Mouse (Mus musculus): ENCODE measurements at regions not wholly inside any gene's neighbourhood (a gene's known extent, or its start where the extent isn't known, plus 50 kb on each side); places are given as distances from the start of the nearest gene placed in this dataset.

DNA sequence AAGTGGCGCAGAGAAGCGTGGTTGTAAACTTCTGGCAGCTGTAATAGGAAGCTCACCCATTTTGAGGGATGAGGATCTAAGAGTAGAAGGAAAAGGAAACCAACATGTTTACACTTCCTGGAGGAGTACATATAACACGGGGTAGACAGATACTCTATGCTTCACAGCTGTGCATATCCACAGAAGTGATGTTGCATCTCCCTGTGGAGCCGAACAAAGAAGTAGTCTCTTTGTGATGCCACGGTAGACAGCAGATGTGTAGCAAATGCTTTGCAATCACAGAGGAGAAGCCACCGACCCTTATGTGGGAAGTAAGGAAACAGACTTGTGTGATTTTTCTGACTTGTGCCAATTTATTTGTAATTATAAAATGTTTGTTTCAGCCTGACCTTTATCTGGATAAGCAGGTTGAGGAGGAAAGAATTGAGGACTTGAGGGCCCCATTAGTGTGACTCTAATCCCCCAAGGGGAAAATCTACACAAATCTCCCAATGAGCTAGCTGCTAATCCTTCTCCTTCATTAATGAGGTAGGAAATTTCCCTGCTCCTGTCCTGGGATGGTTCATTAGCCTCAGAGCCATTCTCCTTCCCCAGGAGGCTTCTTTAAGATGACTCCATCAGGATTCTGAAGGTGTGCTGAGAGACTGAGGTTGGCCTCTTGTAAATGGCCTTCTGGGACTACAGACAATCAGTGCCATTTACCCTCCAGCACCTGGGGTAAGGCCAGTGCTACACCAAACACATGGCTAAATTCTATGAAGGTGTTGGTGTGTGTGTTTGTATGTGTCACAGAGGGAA is 2119.9 kb upstream of the Lrrc6 start:
- Histone ChIP-seq H3K4me3 (ENCODE audit: low read depth, low read length) (no peak overlapping the region), H3K27me3 (ENCODE audit: control insufficient read depth, insufficient read depth, low read length) (no peaks in the 10 kb centered on the region), H3K9ac (ENCODE audit: low read depth, low read length) (no peak overlapping the region), H3K4me1 (ENCODE audit: control insufficient read depth, insufficient read depth, low read length) (no peaks in the 10 kb centered on the region), H3K9me3 (replicated peaks; ENCODE audit: control insufficient read depth, low read length) (no peaks in the 10 kb centered on the region), H3K4me2 (no peak overlapping the region), H3K36me3 (ENCODE audit: control insufficient read depth, insufficient read depth, low read length) (no peaks in the 10 kb centered on the region), H3K27ac (ENCODE audit: low read depth, low read length) (no peak overlapping the region)
- no peak for ATAC-seq (replicated peaks; ENCODE audit: insufficient number of reproducible peaks, low FRiP score, low TSS enrichment)
- 72% methylated on average over 6 of the region's 6 CpGs for WGBS (ENCODE audit: insufficient replicate concordance)

DNA sequence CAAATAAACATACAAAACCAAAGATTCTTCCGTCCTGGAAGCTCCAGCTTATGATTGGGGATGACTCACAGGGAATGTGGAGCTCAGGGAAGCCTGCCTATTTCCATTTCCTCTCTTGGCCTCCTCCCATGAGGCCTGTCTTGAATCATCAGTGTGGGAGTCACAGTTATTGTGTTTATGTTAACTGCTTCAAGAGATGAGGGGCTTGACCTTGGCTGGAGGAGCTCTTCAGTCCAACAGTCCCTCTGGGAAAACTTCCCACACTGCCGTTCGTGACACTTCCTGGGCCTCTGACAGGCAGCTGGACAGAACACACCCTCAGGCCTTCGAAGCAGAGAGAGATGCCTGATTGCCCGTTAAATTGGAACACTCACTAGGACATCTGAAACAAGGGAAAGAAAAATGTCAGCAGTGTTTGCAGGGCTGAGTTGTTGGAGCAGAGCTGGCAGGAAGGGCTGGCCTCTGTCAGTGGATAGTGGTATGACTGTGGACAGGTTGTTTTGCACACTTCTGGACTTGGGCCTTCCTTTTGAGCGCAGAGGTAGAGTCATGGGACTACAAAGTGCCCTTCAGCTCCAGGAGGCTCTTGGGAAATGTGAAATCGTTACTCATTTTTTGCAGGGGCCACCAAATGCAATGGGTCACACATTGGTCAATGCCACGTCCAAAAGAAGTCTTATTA is 2105.5 kb upstream of the Lrrc6 start:
- Histone ChIP-seq H3K4me2 (no peak overlapping the region), H3K4me1 (ENCODE audit: control insufficient read depth, insufficient read depth, low read length) (no peaks in the 10 kb centered on the region), H3K27ac (ENCODE audit: low read depth, low read length) (no peak overlapping the region), H3K9me3 (replicated peaks; ENCODE audit: control insufficient read depth, low read length) (no peaks in the 10 kb centered on the region), H3K27me3 (ENCODE audit: control insufficient read depth, insufficient read depth, low read length) (no peaks in the 10 kb centered on the region), H3K4me3 (ENCODE audit: low read depth, low read length) (no peak overlapping the region), H3K36me3 (ENCODE audit: control insufficient read depth, insufficient read depth, low read length) (no peaks in the 10 kb centered on the region), H3K9ac (ENCODE audit: low read depth, low read length) (no peak overlapping the region)
- WGBS (ENCODE audit: insufficient replicate concordance), result 40% methylated on average over 8 of the region's 8 CpGs
- no peak for ATAC-seq (replicated peaks; ENCODE audit: insufficient number of reproducible peaks, low FRiP score, low TSS enrichment)

DNA sequence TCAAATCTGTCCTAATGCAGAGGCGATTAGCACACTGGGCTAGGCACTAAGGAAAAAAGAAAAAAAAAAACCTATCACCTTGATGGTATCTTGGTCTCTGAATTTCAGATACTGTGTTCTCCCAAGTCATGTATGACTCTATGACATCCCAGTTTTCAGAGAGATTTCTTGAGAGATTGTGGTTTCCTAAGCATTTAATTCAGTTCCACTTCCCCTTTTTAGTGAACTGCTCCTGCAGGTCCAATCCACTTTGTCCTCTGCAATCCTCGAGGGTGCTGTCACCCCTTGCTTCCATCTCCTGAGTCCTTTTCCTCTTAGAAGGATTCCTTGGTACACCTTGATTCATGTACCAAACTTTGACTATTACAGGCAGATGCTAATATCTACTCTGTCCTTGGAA is 2104.8 kb upstream of the Lrrc6 start:
- Histone ChIP-seq H3K4me1 (ENCODE audit: control insufficient read depth, insufficient read depth, low read length) (no peaks in the 10 kb centered on the region), H3K27me3 (ENCODE audit: control insufficient read depth, insufficient read depth, low read length) (no peaks in the 10 kb centered on the region), H3K4me2 (no peak overlapping the region), H3K9ac (ENCODE audit: low read depth, low read length) (no peak overlapping the region), H3K4me3 (ENCODE audit: low read depth, low read length) (no peak overlapping the region), H3K9me3 (replicated peaks; ENCODE audit: control insufficient read depth, low read length) (no peaks in the 10 kb centered on the region), H3K27ac (ENCODE audit: low read depth, low read length) (no peak overlapping the region), H3K36me3 (ENCODE audit: control insufficient read depth, insufficient read depth, low read length) (no peaks in the 10 kb centered on the region)
- no peak for ATAC-seq (replicated peaks; ENCODE audit: insufficient number of reproducible peaks, low FRiP score, low TSS enrichment)
- WGBS (ENCODE audit: insufficient replicate concordance), result 76% methylated on average over 2 of the region's 2 CpGs

DNA sequence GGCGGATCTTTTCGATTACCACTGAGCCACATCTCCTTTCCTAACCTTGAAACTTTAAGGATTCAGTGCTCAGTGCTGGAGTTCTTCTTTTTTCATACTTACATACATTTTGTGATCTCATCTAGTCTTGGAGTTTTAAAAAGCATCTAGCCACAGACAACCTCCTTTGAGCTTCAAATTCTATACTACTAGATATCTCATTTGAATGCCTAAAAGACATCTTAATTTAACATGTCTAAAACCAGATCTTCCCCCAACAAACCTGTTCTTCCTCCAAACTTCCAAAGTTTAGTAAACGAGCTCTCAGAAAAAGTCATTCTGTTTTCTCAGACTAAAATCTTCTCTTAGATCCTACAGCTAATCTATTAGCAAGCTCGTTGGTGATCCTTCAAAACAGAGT is 2081.5 kb upstream of the Lrrc6 start:
- Histone ChIP-seq H3K36me3 (ENCODE audit: control insufficient read depth, insufficient read depth, low read length) (no peaks in the 10 kb centered on the region), H3K9me3 (replicated peaks; ENCODE audit: control insufficient read depth, low read length) (no peaks in the 10 kb centered on the region), H3K4me1 (ENCODE audit: control insufficient read depth, insufficient read depth, low read length) (no peaks in the 10 kb centered on the region), H3K4me2 (no peak overlapping the region), H3K27me3 (ENCODE audit: control insufficient read depth, insufficient read depth, low read length) (no peaks in the 10 kb centered on the region), H3K4me3 (ENCODE audit: low read depth, low read length) (no peak overlapping the region), H3K27ac (ENCODE audit: low read depth, low read length) (no peak overlapping the region), H3K9ac (ENCODE audit: low read depth, low read length) (no peak overlapping the region)
- no peak for ATAC-seq (replicated peaks; ENCODE audit: insufficient number of reproducible peaks, low FRiP score, low TSS enrichment)
- 80% methylated on average over 4 of the region's 4 CpGs for WGBS (ENCODE audit: insufficient replicate concordance)

DNA sequence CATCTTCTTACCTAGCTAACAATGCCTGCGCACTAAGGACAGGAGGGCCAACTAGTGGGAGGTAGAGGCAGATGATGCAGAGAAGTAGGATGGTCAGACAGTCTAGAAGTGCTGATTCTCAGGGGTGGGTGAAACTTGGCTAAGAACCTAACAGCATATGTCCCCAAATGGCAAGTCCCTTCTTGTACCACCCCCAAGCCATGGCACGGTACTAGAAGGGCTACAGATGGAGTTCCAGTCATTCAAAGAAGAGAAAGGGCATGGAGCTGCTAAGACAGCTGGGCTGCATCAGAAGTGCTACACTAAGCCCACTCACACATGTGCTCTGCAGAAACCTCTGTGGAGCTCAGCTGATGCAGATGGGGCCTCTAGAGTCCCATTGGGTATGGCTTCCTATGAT is 2078.8 kb upstream of the Lrrc6 start:
- no peaks in the 10 kb centered on the region for H3K9me3 ChIP-seq (replicated peaks; ENCODE audit: control insufficient read depth, low read length)
- no peak for ATAC-seq (replicated peaks; ENCODE audit: insufficient number of reproducible peaks, low FRiP score, low TSS enrichment)
- no peak overlapping the region for H3K27ac ChIP-seq (ENCODE audit: low read depth, low read length)
- WGBS (ENCODE audit: insufficient replicate concordance), result 79% methylated on average over 2 of the region's 2 CpGs
- no peak overlapping the region for H3K4me3 ChIP-seq (ENCODE audit: low read depth, low read length)
- no peaks in the 10 kb centered on the region for H3K36me3 ChIP-seq (ENCODE audit: control insufficient read depth, insufficient read depth, low read length)
- no peak overlapping the region for H3K4me2 ChIP-seq
- no peaks in the 10 kb centered on the region for H3K27me3 ChIP-seq (ENCODE audit: control insufficient read depth, insufficient read depth, low read length)
- no peaks in the 10 kb centered on the region for H3K4me1 ChIP-seq (ENCODE audit: control insufficient read depth, insufficient read depth, low read length)
- no peak overlapping the region for H3K9ac ChIP-seq (ENCODE audit: low read depth, low read length)

DNA sequence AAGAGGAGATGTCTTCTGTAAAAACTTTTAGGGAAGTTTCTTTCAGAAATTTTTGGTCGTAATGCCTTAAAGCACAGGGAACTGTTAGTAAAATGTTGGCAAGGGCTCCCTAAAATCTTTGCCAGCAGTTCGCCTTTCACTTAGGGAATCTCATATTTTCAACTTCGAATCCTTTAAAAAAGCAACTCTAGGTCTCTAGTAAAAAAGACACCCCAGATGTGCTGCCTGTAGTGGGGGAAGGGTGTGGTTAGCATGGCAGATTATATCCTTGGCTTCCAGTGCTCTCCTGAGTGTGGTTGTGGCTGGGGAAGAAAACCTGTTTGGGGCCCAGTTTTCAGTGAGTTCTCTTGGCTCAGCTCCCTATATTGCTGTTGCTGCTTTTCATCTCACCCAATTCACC is 2059.9 kb upstream of the Lrrc6 start:
- no peak for ATAC-seq (replicated peaks; ENCODE audit: insufficient number of reproducible peaks, low FRiP score, low TSS enrichment)
- Histone ChIP-seq H3K27ac (ENCODE audit: low read depth, low read length) (no peak overlapping the region), H3K36me3 (ENCODE audit: control insufficient read depth, insufficient read depth, low read length) (no peaks in the 10 kb centered on the region), H3K4me2 (no peak overlapping the region), H3K4me1 (ENCODE audit: control insufficient read depth, insufficient read depth, low read length) (no peaks in the 10 kb centered on the region), H3K27me3 (ENCODE audit: control insufficient read depth, insufficient read depth, low read length) (no peaks in the 10 kb centered on the region), H3K4me3 (ENCODE audit: low read depth, low read length) (no peak overlapping the region), H3K9ac (ENCODE audit: low read depth, low read length) (no peak overlapping the region), H3K9me3 (replicated peaks; ENCODE audit: control insufficient read depth, low read length) (no peaks in the 10 kb centered on the region)
- 77% methylated on average over 3 of the region's 3 CpGs for WGBS (ENCODE audit: insufficient replicate concordance)

DNA sequence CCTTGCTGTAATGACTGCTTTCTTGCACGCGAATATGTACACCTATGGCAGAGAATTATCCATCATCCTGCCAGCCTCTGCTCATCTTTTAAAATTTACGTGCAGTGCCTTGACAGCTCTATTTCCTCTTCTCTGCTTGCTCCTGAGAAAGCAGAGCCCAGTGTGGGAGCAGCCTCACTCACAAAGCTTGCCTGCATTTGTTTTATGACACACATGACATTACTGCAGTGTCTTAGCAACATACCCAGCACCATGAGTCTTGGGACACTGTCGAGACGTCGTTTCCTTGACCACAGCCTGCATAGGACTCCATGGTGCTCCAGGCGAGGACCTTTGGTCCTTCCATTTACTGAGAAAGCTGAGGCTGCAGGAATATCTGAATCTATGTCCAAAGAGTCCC is 2055.4 kb upstream of the Lrrc6 start:
- Histone ChIP-seq H3K4me3 (ENCODE audit: low read depth, low read length) (no peak overlapping the region), H3K4me2 (no peak overlapping the region), H3K36me3 (ENCODE audit: control insufficient read depth, insufficient read depth, low read length) (no peaks in the 10 kb centered on the region), H3K9ac (ENCODE audit: low read depth, low read length) (no peak overlapping the region), H3K27ac (ENCODE audit: low read depth, low read length) (no peak overlapping the region), H3K27me3 (ENCODE audit: control insufficient read depth, insufficient read depth, low read length) (no peaks in the 10 kb centered on the region), H3K4me1 (ENCODE audit: control insufficient read depth, insufficient read depth, low read length) (no peaks in the 10 kb centered on the region), H3K9me3 (replicated peaks; ENCODE audit: control insufficient read depth, low read length) (no peaks in the 10 kb centered on the region)
- no peak for ATAC-seq (replicated peaks; ENCODE audit: insufficient number of reproducible peaks, low FRiP score, low TSS enrichment)
- WGBS (ENCODE audit: insufficient replicate concordance), result 75% methylated on average over 7 of the region's 7 CpGs

DNA sequence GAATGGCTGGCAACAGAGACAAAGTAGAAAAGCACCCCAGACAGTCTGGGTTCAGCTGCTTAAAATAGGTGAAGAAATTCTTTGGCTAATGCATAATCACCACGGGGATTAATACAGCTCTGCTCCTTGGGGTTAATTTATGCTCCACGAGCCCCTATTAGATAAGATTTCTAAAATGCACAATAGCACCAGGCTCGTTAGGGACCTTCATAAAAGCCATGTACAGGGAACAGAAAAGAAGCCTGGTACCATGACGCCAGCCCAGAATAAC is 2035.3 kb upstream of the Lrrc6 start:
- no peak for ATAC-seq (replicated peaks; ENCODE audit: insufficient number of reproducible peaks, low FRiP score, low TSS enrichment)
- no peak overlapping the region for H3K9ac ChIP-seq (ENCODE audit: low read depth, low read length)
- WGBS (ENCODE audit: insufficient replicate concordance), result 64% methylated on average over 4 of the region's 4 CpGs

More for the DNA sequence above, 2035.3 kb upstream of the Lrrc6 start:
- Histone ChIP-seq H3K27me3 (ENCODE audit: control insufficient read depth, insufficient read depth, low read length) (no peaks in the 10 kb centered on the region), H3K4me1 (ENCODE audit: control insufficient read depth, insufficient read depth, low read length) (no peaks in the 10 kb centered on the region), H3K9me3 (replicated peaks; ENCODE audit: control insufficient read depth, low read length) (no peaks in the 10 kb centered on the region), H3K4me2 (no peak overlapping the region), H3K4me3 (ENCODE audit: low read depth, low read length) (no peak overlapping the region), H3K27ac (ENCODE audit: low read depth, low read length) (no peak overlapping the region), H3K36me3 (ENCODE audit: control insufficient read depth, insufficient read depth, low read length) (no peaks in the 10 kb centered on the region)
